Mouse (Mus musculus) frontal cortex, adult 2 months (tissue): ENCODE measurements around the gene Kcna2. TPM values are rescaled to one million over a fixed set of nuclear protein-coding genes. Genes with fewer than 3 reads are reported as not detected.
A peak's percentile ranks its signal among the peaks of the same experiment; 100 is the strongest.

Experiments
- DNase-seq, 2 experiments: peaks; one replicate each; pipeline ENCODE4 v3.0.0; 2022; ENCODE audit warnings: low spot score in 1 of 2; ENCODE audit errors: extremely low spot score in 1 of 2
- polyA plus RNA-seq: library from polyadenylated mRNA; depleted of rRNA; stranded (reverse); fragments of >200 nt; gene quantifications from 2 replicates; pipeline ENCODE4 v1.2.3, GENCODE M21; 2012

Gene Kcna2
- polyA plus RNA-seq, 1 experiment, result 40.6 TPM

GRCm38 (mm10) chr3:107101456-107101786 is 475 bp downstream of the Kcna2 start:
- DNase-seq, result peak in 1 of 2 experiments; percentile 65

- DNase-seq, result peak in 1 of 2 experiments; percentile 65
These were observed 1.1 kb downstream of the Kcna2 start for GRCm38 (mm10) chr3:107101787-107102651.

GRCm38 (mm10) chr3:107103041-107103440 is 2.1 kb downstream of the Kcna2 start:
- no peak for DNase-seq

- DNase-seq, result no peak
These were observed 2.5 kb downstream of the Kcna2 start for GRCm38 (mm10) chr3:107103462-107103861.

GRCm38 (mm10) chr3:107105986-107106385 is 5.0 kb downstream of the Kcna2 start:
- DNase-seq, result no peak

GRCm38 (mm10) chr3:107112498-107112897 is 11.6 kb downstream of the Kcna2 start:
- DNase-seq, result no peak

GRCm38 (mm10) chr3:107112932-107113659 is 12.2 kb downstream of the Kcna2 start:
- peak in 1 of 2 experiments; percentile 66 for DNase-seq

GRCm38 (mm10) chr3:107113771-107114737 is 13.1 kb downstream of the Kcna2 start:
- DNase-seq, result peak; percentile 74 to 81

GRCm38 (mm10) chr3:107114941-107115340 is 14.0 kb downstream of the Kcna2 start:
- no peak for DNase-seq

GRCm38 (mm10) chr3:107115746-107116145 is 14.8 kb downstream of the Kcna2 start:
- DNase-seq, result no peak

- DNase-seq, result no peak
These were observed 19.1 kb downstream of the Kcna2 start for GRCm38 (mm10) chr3:107119864-107120564.

GRCm38 (mm10) chr3:107122306-107122705 is 21.4 kb downstream of the Kcna2 start:
- no peak for DNase-seq

GRCm38 (mm10) chr3:107127667-107128066 is 26.7 kb downstream of the Kcna2 start:
- DNase-seq, result no peak

- peak; percentile 69 to 76 for DNase-seq
These were observed 27.5 kb downstream of the Kcna2 start for GRCm38 (mm10) chr3:107128421-107128820.

GRCm38 (mm10) chr3:107129251-107129650 is 28.3 kb downstream of the Kcna2 start:
- DNase-seq, result peak in 1 of 2 experiments; percentile 45

- no peak for DNase-seq
These were observed 29.8 kb downstream of the Kcna2 start for GRCm38 (mm10) chr3:107130661-107131326.

- DNase-seq, result no peak
These were observed 30.9 kb downstream of the Kcna2 start for GRCm38 (mm10) chr3:107131846-107132245.

GRCm38 (mm10) chr3:107132651-107133050 is 31.7 kb downstream of the Kcna2 start:
- DNase-seq, result no peak

GRCm38 (mm10) chr3:107134457-107134856 is 33.5 kb downstream of the Kcna2 start:
- DNase-seq, result no peak
